Mouse (Mus musculus) myocyte (in vitro differentiated cells): Measurements from ENCODE around the gene Sh2d4b. TPM values are rescaled to one million over a fixed set of nuclear protein-coding genes. Genes with fewer than 3 reads are reported as not detected.

Experiments used
- H3K27me3 ChIP-seq: one replicate; pipeline ENCODE4 v1.6.1; 2011; ENCODE audit not compliant: control insufficient read depth, insufficient read depth, insufficient read length
- H3K36me3 ChIP-seq: one replicate; pipeline ENCODE4 v1.6.1; 2011; ENCODE audit not compliant: control insufficient read depth, insufficient read depth
- H3K4me2 ChIP-seq: one replicate; pipeline ENCODE4 v1.6.1; 2011; ENCODE audit warnings: low read depth, control low read depth
- H3K4me3 ChIP-seq: one replicate; pipeline ENCODE4 v1.5.1; 2011; ENCODE audit warnings: mild to moderate bottlenecking, control low read depth, moderate library complexity
- H3K79me2 ChIP-seq: one replicate; pipeline ENCODE4 v1.6.1; 2011; ENCODE audit not compliant: control insufficient read depth, insufficient read depth
- H3ac ChIP-seq: one replicate; pipeline ENCODE4 v1.6.1; 2011; ENCODE audit not compliant: control insufficient read depth, insufficient read length
- CEBPB ChIP-seq: IDR thresholded peaks from 2 replicates; pipeline ENCODE4 v1.6.1; 2011; ENCODE audit warnings: mild to moderate bottlenecking, moderate library complexity; ENCODE audit not compliant: poor library complexity, insufficient read depth, severe bottlenecking
- E2F4 ChIP-seq: IDR thresholded peaks from one replicate; pipeline ENCODE4 v1.6.1; 2011; ENCODE audit warnings: mild to moderate bottlenecking, control low read depth, moderate library complexity; ENCODE audit not compliant: insufficient read depth
- MAX ChIP-seq: IDR thresholded peaks from one replicate; pipeline ENCODE4 v1.6.1; 2011; ENCODE audit warnings: low read depth, mild to moderate bottlenecking, control low read depth
- MYOD1 ChIP-seq, 3 experiments: IDR thresholded peaks; one replicate each; pipeline ENCODE4 v1.6.1; 2011; ENCODE audit warnings: control low read depth in 2 of 3, low read depth in 2 of 3, mild to moderate bottlenecking in 2 of 3, moderate library complexity in 1 of 3; ENCODE audit not compliant: insufficient read length in 2 of 3, control insufficient read depth in 1 of 3
- MYOG ChIP-seq, 3 experiments: IDR thresholded peaks; one replicate each; pipeline ENCODE4 v1.6.1; 2011; ENCODE audit warnings: control low read depth in 2 of 3, low read depth in 2 of 3, mild to moderate bottlenecking in 2 of 3; ENCODE audit not compliant: insufficient read length in 2 of 3, control insufficient read depth in 1 of 3, insufficient read depth in 1 of 3
- POLR2A ChIP-seq: IDR thresholded peaks from one replicate; pipeline ENCODE4 v1.6.1; 2011; ENCODE audit warnings: low read depth, mild to moderate bottlenecking, control low read depth, moderate library complexity; ENCODE audit not compliant: insufficient read length
- POLR2AphosphoS2 ChIP-seq: IDR thresholded peaks from one replicate; pipeline ENCODE4 v1.6.1; 2011; ENCODE audit warnings: low read depth, control low read depth; ENCODE audit not compliant: insufficient read length
- REST ChIP-seq: IDR thresholded peaks from one replicate; pipeline ENCODE4 v1.6.1; 2011; ENCODE audit warnings: mild to moderate bottlenecking, control low read depth, moderate library complexity; ENCODE audit not compliant: insufficient read depth, insufficient read length
- SRF ChIP-seq: IDR thresholded peaks from one replicate; pipeline ENCODE4 v1.6.1; 2011; ENCODE audit warnings: low read depth; ENCODE audit not compliant: control insufficient read depth, insufficient read length
- TCF12 ChIP-seq: IDR thresholded peaks from one replicate; pipeline ENCODE4 v1.6.1; 2011; ENCODE audit warnings: mild to moderate bottlenecking, control low read depth; ENCODE audit not compliant: poor library complexity, insufficient read depth, severe bottlenecking
- TCF3 ChIP-seq: IDR thresholded peaks from one replicate; pipeline ENCODE4 v1.6.1; 2011; ENCODE audit warnings: low read depth, control low read depth; ENCODE audit not compliant: insufficient read length
- USF1 ChIP-seq: IDR thresholded peaks from one replicate; pipeline ENCODE4 v1.6.1; 2011; ENCODE audit warnings: low read depth, mild to moderate bottlenecking, control low read depth, moderate library complexity
- polyA plus RNA-seq: library from polyadenylated mRNA; unstranded; fragments of >200 nt; fragmentation: generic; extraction: Trizol; gene quantifications from one replicate; pipeline ENCODE4 v1.2.1, GENCODE M21; 2012; ENCODE audit warnings: missing spikeins

Gene Sh2d4b
- polyA plus RNA-seq, 1 experiment = 0.23 TPM

DNA sequence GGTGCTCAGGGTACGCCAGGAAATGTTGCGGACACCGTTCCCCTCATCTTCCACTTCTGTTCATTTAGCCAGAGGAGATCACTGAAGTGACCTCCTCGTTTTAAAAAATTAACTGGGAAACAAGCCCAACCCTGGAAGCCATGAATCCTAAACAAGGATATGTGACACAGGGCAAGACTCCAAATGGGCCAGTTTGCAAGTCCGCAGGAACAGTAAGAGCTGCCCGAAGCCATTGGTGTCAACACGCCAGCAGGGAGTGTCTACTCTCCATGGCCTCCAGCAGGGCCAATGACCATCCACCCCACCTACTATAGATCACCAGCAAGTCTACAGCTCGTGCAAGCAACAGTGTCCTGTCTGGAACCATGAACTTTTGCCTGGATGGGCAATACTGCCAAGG is 12.7 kb upstream of the Sh2d4b start:
- H3K4me3 ChIP-seq = no peak overlapping the region
- H3ac ChIP-seq = no peak overlapping the region
- no peaks in the 10 kb centered on the region for H3K79me2 ChIP-seq
- H3K4me2 ChIP-seq = no peak overlapping the region
- H3K27me3 ChIP-seq = no peaks in the 10 kb centered on the region
- no peak for TF ChIP-seq POLR2AphosphoS2
- no peak for TF ChIP-seq CEBPB
- TF ChIP-seq E2F4 = no peak
- no peak for TF ChIP-seq SRF
- TF ChIP-seq MAX = no peak
- TF ChIP-seq TCF3 = no peak
- TF ChIP-seq USF1 = no peak
- no peak for TF ChIP-seq TCF12
- peaks cover 46% of the 10 kb centered on the region for H3K36me3 ChIP-seq

DNA sequence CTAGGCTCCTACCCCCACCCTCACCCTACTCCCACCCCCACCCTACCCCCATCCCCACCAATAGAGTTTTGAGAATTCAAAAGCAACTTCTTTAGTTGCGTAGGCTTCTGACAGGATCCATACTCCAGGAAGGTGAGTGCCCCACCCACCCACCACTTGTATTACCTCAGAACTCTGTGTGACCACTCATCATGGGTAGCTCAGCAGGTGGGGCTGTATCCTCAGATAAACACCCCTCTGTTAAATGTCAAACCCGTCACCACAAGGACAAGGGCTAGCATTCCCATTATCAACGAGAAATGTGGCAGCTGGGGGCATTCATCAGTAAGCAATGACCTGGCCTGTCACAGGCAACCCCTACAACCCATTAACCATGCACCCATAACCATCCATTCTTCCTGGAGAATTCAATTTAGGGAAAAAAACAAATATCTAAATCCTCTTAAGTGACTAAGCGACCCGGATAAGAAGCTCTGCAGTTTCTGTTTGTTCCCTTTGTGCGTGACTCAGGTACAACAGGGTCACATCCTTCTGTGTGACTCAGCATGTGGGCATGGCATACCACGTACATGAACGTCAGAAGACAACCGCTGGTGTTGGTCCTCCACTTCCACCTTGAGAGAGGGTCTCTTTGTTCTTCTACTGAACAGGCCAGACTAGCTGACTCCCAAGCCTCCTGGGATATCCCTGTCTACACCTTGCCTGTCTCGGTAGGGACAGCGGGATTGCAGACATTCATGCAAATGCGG is 9.4 kb upstream of the Sh2d4b start:
- Histone ChIP-seq H3K4me2 (no peak overlapping the region), H3K79me2 (no peaks in the 10 kb centered on the region), H3K36me3 (peaks cover 17% of the 10 kb centered on the region), H3ac (no peak overlapping the region), H3K27me3 (no peaks in the 10 kb centered on the region), H3K4me3 (no peak overlapping the region)
- no peak for TF ChIP-seq CEBPB
- peak; percentile 6 for TF ChIP-seq POLR2AphosphoS2

DNA sequence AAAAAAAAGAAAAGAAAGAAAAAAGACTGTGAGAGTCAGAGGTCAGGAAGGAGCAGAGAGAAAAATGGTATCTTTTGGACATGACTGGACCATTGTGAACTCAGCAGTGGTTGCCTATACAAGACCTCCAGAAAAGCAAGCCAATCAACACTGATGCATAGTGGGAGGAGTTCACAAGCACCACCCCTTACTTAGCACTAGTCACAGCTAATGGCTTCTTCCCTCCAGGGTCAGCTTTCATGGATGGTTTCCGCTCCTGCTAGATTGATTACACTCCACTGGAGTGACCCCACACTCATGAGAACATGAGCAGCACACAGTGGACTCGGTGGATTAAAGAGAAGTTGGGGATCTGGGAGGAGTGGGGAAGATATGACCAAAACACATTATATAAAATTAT is 7.2 kb upstream of the Sh2d4b start:
- no peaks in the 10 kb centered on the region for H3K27me3 ChIP-seq
- H3K4me3 ChIP-seq = no peak overlapping the region
- no peak overlapping the region for H3ac ChIP-seq
- no peak overlapping the region for H3K4me2 ChIP-seq
- no peak for TF ChIP-seq TCF12
- peak; percentile 28 for TF ChIP-seq POLR2AphosphoS2
- H3K36me3 ChIP-seq = peaks cover 3% of the 10 kb centered on the region
- no peaks in the 10 kb centered on the region for H3K79me2 ChIP-seq

DNA sequence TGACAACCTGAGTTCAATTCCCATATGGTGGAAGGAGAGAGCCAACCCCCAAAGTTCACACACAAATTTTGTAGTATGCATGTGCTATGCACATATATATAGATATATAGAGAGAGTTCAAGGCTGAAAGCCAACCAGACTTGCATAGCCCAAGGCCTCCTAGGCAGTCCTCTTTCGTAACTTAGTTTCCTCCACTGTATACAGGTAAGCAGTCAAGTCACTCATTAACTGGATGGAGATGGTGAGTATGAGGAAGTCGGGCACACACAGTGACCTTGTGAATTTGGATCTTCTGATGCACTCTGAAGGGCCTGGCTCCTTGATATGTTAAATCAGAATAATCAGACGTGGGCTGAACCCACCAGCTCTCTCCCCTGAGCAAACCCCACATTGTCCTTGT is 4.8 kb upstream of the Sh2d4b start:
- TF ChIP-seq MAX (no peak), E2F4 (no peak), POLR2A (no peak)
- Histone ChIP-seq H3K79me2 (no peaks in the 10 kb centered on the region), H3K36me3 (no peaks in the 10 kb centered on the region), H3K27me3 (no peaks in the 10 kb centered on the region), H3K4me2 (no peak overlapping the region), H3ac (no peak overlapping the region), H3K4me3 (no peak overlapping the region)

DNA sequence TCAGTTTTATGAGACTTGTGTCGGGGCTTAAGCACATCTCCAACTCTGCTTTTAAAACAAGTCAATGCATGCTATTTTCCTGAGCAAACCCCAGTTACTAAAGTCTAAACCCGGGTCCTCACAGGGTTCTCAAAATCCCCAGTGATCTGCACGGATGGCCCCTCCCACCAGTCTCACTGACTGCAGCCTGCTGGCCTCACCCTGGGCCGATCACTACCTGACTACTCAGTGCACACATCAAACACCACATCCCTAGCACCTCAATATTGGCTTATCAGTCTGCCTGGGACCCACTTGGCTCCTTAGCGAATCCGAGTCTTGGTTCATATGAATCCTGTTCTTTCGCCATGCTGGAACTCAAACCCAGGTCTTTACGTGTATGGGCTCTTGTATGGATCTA is 2.6 kb upstream of the Sh2d4b start:
- H3ac ChIP-seq = no peak overlapping the region
- no peaks in the 10 kb centered on the region for H3K79me2 ChIP-seq
- TF ChIP-seq POLR2AphosphoS2 (peak; percentile 22), USF1 (no peak), E2F4 (no peak)
- no peaks in the 10 kb centered on the region for H3K27me3 ChIP-seq
- H3K4me3 ChIP-seq = no peak overlapping the region
- no peaks in the 10 kb centered on the region for H3K36me3 ChIP-seq
- no peak overlapping the region for H3K4me2 ChIP-seq

DNA sequence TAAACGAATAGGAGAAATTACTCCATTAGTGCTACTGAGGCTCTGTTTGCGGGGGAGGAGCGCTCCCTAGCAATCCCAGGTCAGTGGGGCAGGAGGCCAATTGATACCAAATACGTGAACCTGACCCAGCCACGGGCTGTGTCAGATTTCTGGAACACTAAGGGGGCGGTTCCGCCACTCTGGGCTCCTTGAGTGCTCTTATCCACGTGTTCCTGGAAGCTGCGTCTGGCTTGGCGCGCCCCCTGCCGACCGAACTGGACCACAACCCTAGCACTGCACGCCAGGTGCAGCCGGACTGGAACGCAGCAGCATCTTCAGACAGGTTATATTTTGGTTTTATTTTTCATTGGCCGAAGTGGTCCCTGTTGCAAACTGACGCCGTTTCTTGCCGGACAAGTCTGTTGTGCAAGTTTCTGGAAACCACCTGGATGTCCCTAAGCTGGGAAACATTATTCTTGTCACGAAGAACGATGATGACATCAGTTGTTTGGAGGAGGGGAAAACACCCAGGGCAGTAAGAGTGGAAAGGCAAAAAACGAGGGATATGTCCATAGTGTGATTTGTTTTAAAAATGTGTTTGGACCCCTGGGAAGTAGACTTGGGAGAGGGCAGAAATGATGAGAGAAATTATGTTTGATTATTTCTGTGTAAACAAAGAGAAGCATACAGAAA is 1.6 kb upstream of the Sh2d4b start:
- TF ChIP-seq TCF12 (no peak), MYOD1 (IDR thresholded peaks at IDR 0.05; ENCODE audit: control insufficient read depth in 1 of 3, insufficient read length in 2 of 3, low read depth in 2 of 3) (peak in 2 of 3 experiments; percentile 28 to 72), POLR2AphosphoS2 (no peak), MAX (no peak), CEBPB (no peak), REST (no peak), USF1 (no peak), TCF3 (no peak), POLR2A (no peak), E2F4 (no peak), MYOG (IDR thresholded peaks at IDR 0.05; ENCODE audit: control insufficient read depth in 1 of 3, insufficient read depth in 1 of 3, insufficient read length in 2 of 3, low read depth in 2 of 3) (peak in 2 of 3 experiments; percentile 22 to 57), SRF (no peak)
- Histone ChIP-seq H3K4me3 (no peak overlapping the region), H3K36me3 (no peaks in the 10 kb centered on the region)

More for the DNA sequence above, 1.6 kb upstream of the Sh2d4b start:
- H3K79me2 ChIP-seq = no peaks in the 10 kb centered on the region
- H3K4me2 ChIP-seq = no peak overlapping the region
- no peaks in the 10 kb centered on the region for H3K27me3 ChIP-seq
- no peak overlapping the region for H3ac ChIP-seq
